Mouse (Mus musculus) ES-Bruce4 (cell line): ENCODE data around the gene Pde3b. TPM values are rescaled to one million over a fixed set of nuclear protein-coding genes. Genes with fewer than 3 reads are reported as not detected.

Source experiments
- H3K27ac ChIP-seq: 2 replicates; pipeline ENCODE4 v1.5.1; 2012; ENCODE audit warnings: low read length, inconsistent platforms; ENCODE audit not compliant: insufficient read depth
- H3K27me3 ChIP-seq: 2 replicates; pipeline ENCODE4 v1.6.1; 2012; ENCODE audit warnings: mild to moderate bottlenecking, low read length, inconsistent platforms; ENCODE audit not compliant: control insufficient read depth, poor library complexity, insufficient read depth, severe bottlenecking
- H3K36me3 ChIP-seq: 2 replicates; pipeline ENCODE4 v1.6.1; 2012; ENCODE audit warnings: inconsistent platforms, mild to moderate bottlenecking, low read length, moderate library complexity; ENCODE audit not compliant: control insufficient read depth, poor library complexity, insufficient read depth, severe bottlenecking
- H3K4me1 ChIP-seq: one replicate; pipeline ENCODE4 v1.8.1; 2011; ENCODE audit warnings: low read length; ENCODE audit not compliant: control insufficient read depth, insufficient read depth
- H3K4me3 ChIP-seq: 2 replicates; pipeline ENCODE4 v1.5.1; 2011; ENCODE audit warnings: low read depth, mild to moderate bottlenecking, low read length
- H3K9ac ChIP-seq: 2 replicates; pipeline ENCODE4 v1.6.1; 2012; ENCODE audit warnings: low read depth, mild to moderate bottlenecking, inconsistent platforms; ENCODE audit not compliant: poor library complexity, severe bottlenecking
- H3K9me3 ChIP-seq: replicated peaks from 2 replicates; pipeline ENCODE4 v1.6.1; 2012; ENCODE audit warnings: mild to moderate bottlenecking, low read length, inconsistent platforms; ENCODE audit not compliant: control insufficient read depth, poor library complexity, insufficient read depth, severe bottlenecking
- CTCF ChIP-seq: IDR thresholded peaks from one replicate; pipeline ENCODE4 v1.8.1; 2011; ENCODE audit warnings: low read depth, low read length
- EP300 ChIP-seq: IDR thresholded peaks from 2 replicates; pipeline ENCODE4 v1.6.1; 2011; ENCODE audit warnings: low read depth, low read length; ENCODE audit not compliant: insufficient read depth
- POLR2A ChIP-seq: IDR thresholded peaks from one replicate; pipeline ENCODE4 v1.8.1; 2011; ENCODE audit warnings: low read length; ENCODE audit not compliant: insufficient read depth
- polyA plus RNA-seq: library from polyadenylated mRNA; stranded (reverse); fragments of >200 nt; gene quantifications from 2 replicates; pipeline ENCODE4 v1.2.4, GENCODE M21; 2011; ENCODE audit warnings: low read depth; ENCODE audit not compliant: missing spikeins, insufficient read depth, insufficient read length

The Pde3b gene
- polyA plus RNA-seq, 1 experiment: 15.7 TPM

GRCm38 (mm10) chr7:114452876-114453275 is 37.8 kb downstream of the Pde3b start:
- no peak overlapping the region for H3K9ac ChIP-seq
- no peak overlapping the region for H3K4me3 ChIP-seq
- H3K9me3 ChIP-seq: no peaks in the 10 kb centered on the region
- no peaks in the 10 kb centered on the region for H3K4me1 ChIP-seq
- H3K36me3 ChIP-seq: no peaks in the 10 kb centered on the region
- H3K27ac ChIP-seq: no peak overlapping the region
- TF ChIP-seq EP300 (no peak), POLR2A (no peak), CTCF (no peak)
- no peaks in the 10 kb centered on the region for H3K27me3 ChIP-seq

- no peak overlapping the region for H3K27ac ChIP-seq
- H3K4me1 ChIP-seq: no peaks in the 10 kb centered on the region
- TF ChIP-seq CTCF: no peak
- TF ChIP-seq EP300: no peak
- H3K9me3 ChIP-seq: no peaks in the 10 kb centered on the region
- H3K4me3 ChIP-seq: no peak overlapping the region
- H3K9ac ChIP-seq: no peak overlapping the region
- H3K27me3 ChIP-seq: no peaks in the 10 kb centered on the region
- H3K36me3 ChIP-seq: no peaks in the 10 kb centered on the region
These were observed 38.4 kb downstream of the Pde3b start for GRCm38 (mm10) chr7:114453300-114453990.

- Histone ChIP-seq H3K9me3 (no peaks in the 10 kb centered on the region), H3K4me3 (no peak overlapping the region), H3K27me3 (no peaks in the 10 kb centered on the region), H3K36me3 (no peaks in the 10 kb centered on the region), H3K27ac (no peak overlapping the region), H3K4me1 (no peaks in the 10 kb centered on the region), H3K9ac (no peak overlapping the region)
- TF ChIP-seq EP300 (no peak), POLR2A (no peak), CTCF (no peak)
These were observed 39.8 kb downstream of the Pde3b start for GRCm38 (mm10) chr7:114454858-114455257.

- H3K9me3 ChIP-seq: no peaks in the 10 kb centered on the region
- no peak for TF ChIP-seq POLR2A
- no peak for TF ChIP-seq EP300
- TF ChIP-seq CTCF: no peak
- H3K27me3 ChIP-seq: no peaks in the 10 kb centered on the region
- no peaks in the 10 kb centered on the region for H3K4me1 ChIP-seq
- no peak overlapping the region for H3K9ac ChIP-seq
- no peak overlapping the region for H3K4me3 ChIP-seq
- H3K27ac ChIP-seq: no peak overlapping the region
- no peaks in the 10 kb centered on the region for H3K36me3 ChIP-seq
These were observed 41.8 kb downstream of the Pde3b start for GRCm38 (mm10) chr7:114456904-114457303.

GRCm38 (mm10) chr7:114459909-114460308 is 44.8 kb downstream of the Pde3b start:
- H3K27me3 ChIP-seq: no peaks in the 10 kb centered on the region
- H3K36me3 ChIP-seq: no peaks in the 10 kb centered on the region
- H3K4me1 ChIP-seq: no peaks in the 10 kb centered on the region
- H3K9ac ChIP-seq: no peak overlapping the region
- H3K9me3 ChIP-seq: no peaks in the 10 kb centered on the region
- no peak overlapping the region for H3K27ac ChIP-seq
- H3K4me3 ChIP-seq: no peak overlapping the region
- no peak for TF ChIP-seq POLR2A
- no peak for TF ChIP-seq CTCF
- no peak for TF ChIP-seq EP300

GRCm38 (mm10) chr7:114461727-114462126 is 46.6 kb downstream of the Pde3b start:
- Histone ChIP-seq H3K4me3 (no peak overlapping the region), H3K27ac (no peak overlapping the region), H3K9ac (no peak overlapping the region), H3K4me1 (no peaks in the 10 kb centered on the region), H3K9me3 (no peaks in the 10 kb centered on the region), H3K27me3 (no peaks in the 10 kb centered on the region), H3K36me3 (no peaks in the 10 kb centered on the region)
- TF ChIP-seq EP300 (no peak), CTCF (no peak), POLR2A (no peak)
